Mouse (Mus musculus): ENCODE data around the gene Mroh3.

Gene Mroh3

DNA sequence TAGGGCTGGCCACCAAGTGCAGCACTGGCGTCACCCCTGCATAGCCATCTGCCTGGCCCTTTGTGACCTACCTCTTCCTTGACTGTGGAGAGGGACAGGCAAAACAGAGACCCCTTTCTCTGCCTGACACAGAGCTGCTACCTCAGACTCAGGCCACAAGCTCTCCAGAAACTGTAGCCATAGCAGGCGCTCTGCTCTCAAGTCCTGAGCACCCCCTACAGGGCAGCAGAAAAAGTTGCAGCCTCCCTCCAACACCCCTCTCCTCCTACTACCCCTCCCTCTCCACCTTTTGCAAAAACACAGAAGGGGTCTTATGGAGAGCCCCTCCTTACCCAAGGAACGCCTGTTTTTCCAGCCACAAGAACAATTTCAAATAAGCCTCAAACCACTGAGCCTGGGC lies at the start of gene Mroh3:
Gene Mroh3, minus strand, starts transcription at position 26 of the 400 bp plus-strand sequence.
- DNase-seq (ENCODE audit: extremely low read depth, insufficient read length, low spot score) = no peak

DNA sequence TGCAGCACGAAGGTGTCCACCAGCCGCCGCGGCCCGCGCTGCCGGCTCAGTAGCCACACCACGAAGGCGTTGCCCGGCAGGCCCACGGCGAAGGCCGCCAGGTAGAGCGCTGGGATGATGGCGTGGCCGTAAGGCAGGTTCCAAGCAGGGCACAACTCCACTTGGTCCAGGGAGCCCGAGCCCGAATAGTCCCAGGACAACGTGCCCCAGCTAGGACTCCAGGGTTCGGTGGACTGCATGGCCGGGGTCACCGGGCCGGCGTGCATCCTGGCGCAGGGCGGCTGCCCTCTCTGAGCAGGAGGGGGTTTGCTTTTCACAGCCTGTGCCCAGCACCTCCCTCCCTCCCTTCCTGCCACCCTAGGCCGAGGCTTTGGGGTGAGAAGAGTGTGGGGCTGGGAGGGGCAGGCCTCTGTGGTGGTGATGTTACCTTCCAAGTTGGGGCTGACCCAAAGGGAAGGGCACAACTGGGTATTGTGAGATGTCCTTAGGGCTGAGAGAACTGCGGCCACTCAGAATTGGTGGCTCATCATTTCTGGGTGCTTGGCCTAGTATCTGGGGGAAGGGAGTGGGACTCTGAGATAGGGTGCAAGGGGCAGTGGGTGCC lies 48.1 kb upstream of the Mroh3 start, which contains the start of gene Gpr25:
Gene Gpr25, minus strand, starts transcription at position 239 of the 604 bp plus-strand sequence.
- no peak for DNase-seq (ENCODE audit: extremely low read depth, insufficient read length, low spot score)

GRCm38 (mm10) chr1:136259893-136260634 lies 47.4 kb upstream of the Mroh3 start:
- DNase-seq (ENCODE audit: extremely low read depth, insufficient read length, low spot score) = no peak

DNA sequence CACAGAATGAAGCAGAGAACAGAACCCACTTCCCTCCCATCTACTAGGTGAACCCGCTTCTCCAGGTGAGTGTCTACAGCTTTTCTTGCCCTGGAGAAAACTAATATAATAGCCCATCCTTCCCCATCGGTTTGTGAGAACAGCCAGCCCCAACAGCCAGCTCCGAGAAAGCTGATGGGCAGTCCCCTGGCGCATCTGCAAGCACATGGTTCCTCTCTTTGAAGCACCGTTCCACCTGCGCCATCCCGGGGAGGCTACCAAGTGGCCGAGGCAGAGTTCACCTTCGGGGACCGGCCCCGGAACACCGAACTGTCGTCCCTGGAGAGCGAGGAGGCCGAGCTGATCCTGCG lies 46.9 kb upstream of the Mroh3 start:
- no peak for DNase-seq (ENCODE audit: extremely low read depth, insufficient read length, low spot score)

DNA sequence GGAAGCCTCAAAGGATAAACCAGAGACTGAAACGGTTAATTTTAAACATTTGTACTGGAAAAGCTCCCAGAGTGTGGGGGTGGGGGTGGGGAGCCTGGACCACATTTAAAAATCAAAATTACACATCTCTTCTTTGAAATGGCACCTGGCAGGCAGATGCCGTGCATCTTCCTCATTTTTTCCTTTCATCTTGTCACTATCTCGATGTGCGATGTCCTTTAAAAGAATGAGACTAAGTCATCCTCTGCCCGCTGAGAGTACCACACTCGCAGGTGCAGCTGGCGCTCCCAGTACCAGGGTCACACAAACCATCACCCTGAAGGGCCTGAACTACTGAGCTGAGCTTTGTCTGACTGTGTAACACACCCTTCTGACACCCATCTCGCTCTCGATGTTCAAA lies 45.9 kb upstream of the Mroh3 start:
- DNase-seq (ENCODE audit: extremely low read depth, insufficient read length, low spot score) = no peak

DNA sequence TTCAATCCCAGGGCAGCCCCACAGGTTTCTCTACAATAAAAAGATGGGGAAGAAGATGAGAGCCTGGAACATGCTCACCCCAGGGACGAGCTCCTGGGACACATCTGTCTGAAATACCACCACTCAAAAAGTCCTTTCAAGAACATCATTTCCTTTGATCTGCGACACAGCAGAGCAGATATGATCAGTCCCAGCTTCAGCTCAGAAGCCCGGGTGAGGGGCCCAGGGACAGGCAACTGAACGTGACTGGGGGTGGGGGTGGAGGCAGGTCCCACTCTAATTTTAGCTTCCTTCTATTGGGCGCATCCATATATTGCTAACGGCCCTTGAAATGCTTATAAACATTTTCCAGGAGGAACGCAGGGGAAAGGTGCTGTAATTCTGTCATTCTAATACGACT lies 43.0 kb upstream of the Mroh3 start:
- no peak for DNase-seq (ENCODE audit: extremely low read depth, insufficient read length, low spot score)

GRCm38 (mm10) chr1:136255174-136255573 lies 42.5 kb upstream of the Mroh3 start:
- no peak for DNase-seq (ENCODE audit: extremely low read depth, insufficient read length, low spot score)

GRCm38 (mm10) chr1:136254503-136255065 lies 42.0 kb upstream of the Mroh3 start:
- DNase-seq (ENCODE audit: extremely low read depth, insufficient read length, low spot score) = no peak

DNA sequence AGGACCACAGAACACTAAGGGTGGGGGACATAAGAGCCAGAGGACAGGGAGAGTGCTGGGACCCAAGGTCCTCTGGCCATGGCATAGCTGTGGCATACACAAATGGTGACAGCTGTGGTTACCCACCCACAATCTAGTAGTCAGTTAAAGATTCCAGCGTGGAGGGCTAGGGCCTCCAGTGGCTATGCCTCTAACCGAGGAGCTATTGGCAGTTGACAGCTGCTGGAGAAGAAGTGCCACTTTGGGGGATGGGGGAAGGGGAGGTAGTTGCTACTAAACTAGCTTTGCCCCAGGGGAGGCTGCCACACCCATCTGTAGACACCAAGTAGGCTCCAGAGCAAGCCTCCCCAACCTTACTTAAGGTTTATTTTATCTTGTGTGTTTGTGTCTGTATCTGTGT lies 40.8 kb upstream of the Mroh3 start:
- no peak for DNase-seq (ENCODE audit: extremely low read depth, insufficient read length, low spot score)

GRCm38 (mm10) chr1:136249662-136250061 lies 37.0 kb upstream of the Mroh3 start:
- no peak for DNase-seq (ENCODE audit: extremely low read depth, insufficient read length, low spot score)

DNA sequence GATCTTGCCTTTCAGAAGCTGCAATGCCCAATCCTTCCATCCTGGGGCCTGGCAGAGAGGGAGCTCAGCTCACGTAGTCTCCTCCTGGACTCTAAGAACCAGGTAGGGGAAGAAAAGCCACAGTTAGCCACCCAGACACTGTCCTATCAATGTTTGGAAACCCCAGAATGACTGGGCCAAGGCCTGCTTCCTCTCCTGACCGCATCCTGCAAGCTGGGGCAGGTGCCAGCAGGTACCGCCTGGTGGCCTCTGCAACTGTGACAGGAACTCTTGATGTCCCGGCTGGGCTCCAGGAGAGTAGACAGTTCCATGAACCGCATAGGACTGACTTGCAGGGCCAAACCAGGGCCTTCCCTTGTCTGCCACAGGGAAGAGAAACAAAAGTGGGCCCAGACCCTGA lies 34.8 kb upstream of the Mroh3 start:
- no peak for DNase-seq (ENCODE audit: extremely low read depth, insufficient read length, low spot score)

GRCm38 (mm10) chr1:136244469-136244868 lies 31.8 kb upstream of the Mroh3 start:
- DNase-seq (ENCODE audit: extremely low read depth, insufficient read length, low spot score) = no peak

- DNase-seq (ENCODE audit: extremely low read depth, insufficient read length, low spot score) = no peak
These were observed 29.2 kb upstream of the Mroh3 start for GRCm38 (mm10) chr1:136241801-136242200.

DNA sequence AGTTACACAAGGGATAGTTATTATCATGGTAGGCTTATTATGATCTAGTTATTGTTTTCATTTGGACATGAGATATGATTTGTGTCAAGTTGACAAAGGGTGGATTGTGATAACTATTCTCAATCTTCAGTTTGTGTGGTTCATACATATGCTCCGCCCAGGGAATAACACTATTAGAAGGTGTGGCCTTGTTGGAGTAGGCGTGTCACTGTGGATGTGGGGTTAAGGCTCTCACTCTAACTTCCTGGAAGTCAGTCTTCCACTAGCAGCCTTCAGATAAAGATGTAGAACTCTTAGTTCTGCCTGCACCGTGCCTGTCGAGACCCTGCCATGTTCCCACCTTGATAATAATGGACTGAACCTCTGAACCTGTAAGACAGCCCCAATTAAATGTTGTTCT lies 25.9 kb upstream of the Mroh3 start:
- DNase-seq (ENCODE audit: extremely low read depth, insufficient read length, low spot score) = no peak

- DNase-seq (ENCODE audit: extremely low read depth, insufficient read length, low spot score) = no peak
These were observed 22.0 kb upstream of the Mroh3 start for GRCm38 (mm10) chr1:136234595-136235092.

DNA sequence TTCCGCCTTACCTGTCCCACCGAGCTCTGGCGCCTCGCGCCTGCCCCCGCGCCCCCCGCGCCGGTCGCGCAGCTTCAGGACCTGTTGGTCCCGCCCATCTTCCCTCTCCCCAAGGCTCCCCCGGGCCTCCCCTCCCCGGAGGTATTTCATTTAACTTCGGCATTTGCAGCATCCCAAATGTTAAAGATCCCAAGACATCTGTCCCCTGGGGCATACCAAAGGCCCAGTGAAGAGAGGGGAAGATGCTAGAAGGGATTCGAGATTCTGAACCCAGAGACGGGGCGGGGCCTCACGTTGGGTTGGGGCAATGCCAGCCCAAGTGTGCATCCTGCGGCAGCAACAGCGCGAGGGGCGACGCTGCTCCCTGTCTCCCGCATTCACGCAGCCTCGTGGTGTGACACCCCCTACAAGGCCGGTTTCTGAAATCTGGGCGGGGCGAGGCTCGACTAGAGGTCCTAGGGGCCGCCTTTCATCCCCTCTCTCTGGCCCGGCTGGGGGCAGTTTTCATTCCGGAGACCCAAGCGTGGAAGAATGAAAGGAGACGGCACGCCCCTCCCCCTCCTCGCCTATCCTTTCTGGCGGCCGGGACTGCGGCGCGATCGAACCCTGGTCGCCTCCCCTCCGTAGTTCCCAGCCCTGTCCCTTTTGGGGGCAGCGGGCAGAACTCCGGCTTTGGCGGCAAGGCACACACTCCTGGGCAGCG lies 21.4 kb upstream of the Mroh3 start, which contains the start of gene Inava:
Gene Inava, minus strand, starts transcription at position 373 of the 703 bp plus-strand sequence.
- peak; percentile 77 for DNase-seq (ENCODE audit: extremely low read depth, insufficient read length, low spot score)

DNA sequence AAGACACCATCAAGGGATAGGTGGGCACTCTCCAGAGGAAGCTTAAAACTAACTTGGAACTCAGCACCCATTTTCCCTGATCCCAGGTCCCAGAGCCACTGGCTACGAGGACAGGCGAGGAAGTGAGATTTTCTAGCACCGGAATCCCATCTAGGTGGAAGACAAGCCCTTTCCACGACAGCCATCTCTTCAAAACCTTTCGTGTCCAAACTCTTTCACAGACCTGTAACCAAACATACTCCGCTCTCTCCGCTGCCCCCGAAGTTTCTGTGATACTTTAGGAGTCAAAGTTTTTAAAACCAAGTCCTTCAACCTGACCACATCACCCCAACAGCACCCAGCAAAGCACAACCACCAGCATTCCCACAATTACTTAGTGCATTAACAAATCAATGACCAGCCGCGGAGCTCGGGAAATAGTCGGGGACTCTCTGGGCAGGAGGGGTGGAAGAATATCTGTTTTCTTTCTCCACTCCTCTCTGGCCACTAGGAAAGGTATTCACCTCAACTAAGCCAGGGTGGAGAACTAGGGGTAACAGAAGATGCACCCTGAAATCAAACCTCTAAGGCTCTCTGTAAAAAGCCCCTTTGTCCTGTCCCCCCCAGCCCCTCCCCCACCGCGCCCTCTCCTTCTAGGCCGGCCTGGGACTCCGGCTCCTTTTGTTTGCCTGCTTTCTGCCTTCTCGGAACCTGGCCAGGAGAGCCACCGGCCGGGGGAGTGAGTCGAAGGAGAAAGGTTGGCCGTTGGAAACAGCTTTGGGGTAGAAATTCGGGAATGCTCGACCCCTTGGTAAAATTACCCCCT lies 20.6 kb upstream of the Mroh3 start:
- DNase-seq (ENCODE audit: extremely low read depth, insufficient read length, low spot score) = no peak

DNA sequence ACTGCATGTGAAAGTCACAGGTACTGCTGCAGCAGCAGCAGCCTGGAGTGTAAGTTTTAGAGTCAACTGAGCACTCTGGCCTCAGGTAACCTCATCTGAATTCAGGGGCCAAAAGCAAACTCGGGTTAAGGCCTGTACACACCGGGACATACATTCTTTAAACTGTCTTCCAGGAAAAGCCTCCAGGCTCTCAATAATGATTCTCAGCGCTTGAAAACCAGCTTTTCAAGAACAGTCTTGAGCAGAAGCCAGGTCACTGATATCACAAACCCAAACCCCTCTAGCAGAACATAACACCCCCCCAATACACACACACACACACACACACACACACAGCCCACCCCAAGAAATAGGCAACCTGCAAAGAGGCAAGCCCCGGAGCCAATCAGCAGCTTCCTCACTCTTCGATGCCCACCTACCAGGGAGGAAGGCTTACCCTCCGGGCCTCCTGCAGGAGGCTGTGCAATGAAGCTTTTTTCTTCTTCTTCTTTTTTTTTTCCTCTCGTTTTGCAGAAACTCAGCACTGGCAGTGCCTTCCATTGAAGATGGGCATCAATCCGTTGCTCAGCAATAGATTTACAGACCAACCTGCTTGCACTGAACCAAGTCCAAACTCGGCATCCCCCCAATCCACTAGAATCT lies 19.8 kb upstream of the Mroh3 start:
- no peak for DNase-seq (ENCODE audit: extremely low read depth, insufficient read length, low spot score)

- no peak for DNase-seq (ENCODE audit: extremely low read depth, insufficient read length, low spot score)
These were observed 19.0 kb upstream of the Mroh3 start for GRCm38 (mm10) chr1:136231596-136231995.

DNA sequence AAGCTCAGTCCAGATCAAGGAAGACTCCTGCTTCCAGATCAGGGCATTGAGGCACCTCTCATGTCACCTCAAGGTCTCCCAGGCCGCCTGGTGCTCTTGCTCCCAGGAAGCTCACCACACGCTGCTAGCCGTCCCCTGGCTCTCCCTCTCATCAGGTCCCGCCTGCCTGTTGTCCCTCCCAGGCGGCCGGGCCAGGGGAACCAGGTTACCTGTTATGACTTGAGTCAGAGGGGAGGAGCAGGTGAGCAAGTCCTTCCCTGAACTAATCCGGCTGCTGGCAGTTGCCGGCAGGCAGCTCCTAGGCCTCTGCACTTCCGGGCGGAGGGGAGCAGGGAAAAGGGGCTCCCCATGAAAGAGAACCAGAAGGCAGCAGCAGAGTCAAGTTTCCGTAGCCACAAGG lies 17.6 kb upstream of the Mroh3 start:
- DNase-seq (ENCODE audit: extremely low read depth, insufficient read length, low spot score) = peak; percentile 43

All from 3134 (cell line).